Mouse (Mus musculus) embryonic facial prominence, embryonic 11.5 days (tissue): ENCODE data around the gene Tsga10. TPM values are rescaled to one million over a fixed set of nuclear protein-coding genes. Genes with fewer than 3 reads are reported as not detected.

Source experiments
- ATAC-seq: fragments of 200-750 bp; cut with Nextera tagmentation; replicated peaks from 2 replicates; pipeline ENCODE4 v1.8.0; 2017; ENCODE audit warnings: low read depth; ENCODE audit not compliant: insufficient number of reproducible peaks, low FRiP score, low TSS enrichment
- DNase-seq: peaks from one replicate; pipeline ENCODE4 v3.0.0-alpha.2; 2015; ENCODE audit warnings: low spot score
- H3K27ac ChIP-seq: fragments of 300-500 bp; sonication (generic); replicated peaks from 2 replicates; pipeline ENCODE4 v1.5.1; 2014; ENCODE audit warnings: mild to moderate bottlenecking, low read depth, low read length, control low read depth
- H3K27me3 ChIP-seq: fragments of 300-500 bp; sonication (generic); 2 replicates; pipeline ENCODE4 v1.6.1; 2014; ENCODE audit warnings: mild to moderate bottlenecking, low read length, moderate library complexity, mixed read lengths; ENCODE audit not compliant: control insufficient read depth, insufficient read depth
- H3K36me3 ChIP-seq: fragments of 300-500 bp; sonication (generic); replicated peaks from 2 replicates; pipeline ENCODE4 v1.6.1; 2014; ENCODE audit warnings: low read depth, mild to moderate bottlenecking, low read length, moderate library complexity, mixed read lengths; ENCODE audit not compliant: control insufficient read depth, insufficient read depth
- H3K4me1 ChIP-seq: fragments of 300-500 bp; sonication (generic); 2 replicates; pipeline ENCODE4 v1.6.1; 2014; ENCODE audit warnings: low read length, mixed read lengths; ENCODE audit not compliant: control insufficient read depth, insufficient read depth
- H3K4me2 ChIP-seq: fragments of 300-500 bp; sonication (generic); 2 replicates; pipeline ENCODE4 v1.6.1; 2014; ENCODE audit warnings: low read depth, mild to moderate bottlenecking, control low read depth, low read length, moderate library complexity
- H3K4me3 ChIP-seq: fragments of 300-500 bp; sonication (generic); 2 replicates; pipeline ENCODE4 v1.5.1; 2014; ENCODE audit warnings: low read depth, low read length, control low read depth
- H3K9ac ChIP-seq: fragments of 300-500 bp; sonication (generic); replicated peaks from 2 replicates; pipeline ENCODE4 v1.6.1; 2014; ENCODE audit warnings: mild to moderate bottlenecking, control low read depth, low read length
- H3K9me3 ChIP-seq: fragments of 300-500 bp; sonication (generic); replicated peaks from 2 replicates; pipeline ENCODE4 v1.6.1; 2016; ENCODE audit warnings: mild to moderate bottlenecking, low read length, inconsistent platforms, mixed read lengths; ENCODE audit not compliant: control insufficient read depth
- WGBS: fragments of 180-500 bp; shearing (Covaris S2); extraction: QIAGEN DNeasy Blood & Tissue Kit; methylation state at CpG from one replicate; pipeline ENCODE4 v1.1.7; 2014; 5-methylcytosine and 5-hydroxymethylcytosine counted together
- polyA plus RNA-seq: library from polyadenylated mRNA; unstranded; fragments of >200 nt; fragmentation: Nextera tagmentation; extraction: Ambion mirVana; gene quantifications from 2 replicates; pipeline ENCODE4 v1.2.1, GENCODE M21; 2014

The Tsga10 gene
- polyA plus RNA-seq: 7.0 and 8.8 TPM in 2 replicates

GRCm38 (mm10) chr1:37866286-37866685 lies at the start of gene Tsga10:
Gene Tsga10, minus strand, starts transcription at chr1:37866429.
- H3K4me2 ChIP-seq: peak within 1 kb of the TSS; percentile 71
- no peaks in the 10 kb centered on the region; the same call in 1 of the 2 replicates for H3K27me3 ChIP-seq
- H3K9ac ChIP-seq: peak within 1 kb of the TSS; percentile 67
- no peak for ATAC-seq
- H3K4me3 ChIP-seq: peak within 1 kb of the TSS; percentile 58
- DNase-seq: no peak
- H3K9me3 ChIP-seq: no peaks in the 10 kb centered on the region
- peak within 1 kb of the TSS; percentile 56; the same call in 1 of the 2 replicates for H3K27ac ChIP-seq
- 86% methylated on average over 6 of the region's 6 CpGs for whole genome bisulfite sequencing
- no peaks in the 10 kb centered on the region for H3K36me3 ChIP-seq
- no peaks in the 10 kb centered on the region for H3K4me1 ChIP-seq

- 80% methylated on average over 2 of the region's 2 CpGs for WGBS
- DNase-seq (no peak), ATAC-seq (no peak)
- no peaks in the 10 kb centered on the region for H3K36me3 ChIP-seq
- no peaks in the 10 kb centered on the region for H3K27me3 ChIP-seq
- no peaks in the 10 kb centered on the region for H3K4me1 ChIP-seq
- no peak overlapping the region for H3K9ac ChIP-seq
- no peak overlapping the region for H3K4me2 ChIP-seq
- no peak overlapping the region for H3K4me3 ChIP-seq
- H3K9me3 ChIP-seq: no peaks in the 10 kb centered on the region
- H3K27ac ChIP-seq: no peak overlapping the region
Observed at GRCm38 (mm10) chr1:37912751-37913150, 46.5 kb upstream of the Tsga10 start.

- H3K9ac ChIP-seq: no peak overlapping the region
- peaks cover under 1% of the 10 kb centered on the region for H3K36me3 ChIP-seq
- DNase-seq (peak; percentile 43), ATAC-seq (no peak)
- WGBS: 43% methylated on average over 6 of the region's 6 CpGs
- no peaks in the 10 kb centered on the region for H3K9me3 ChIP-seq
- no peak overlapping the region for H3K27ac ChIP-seq
- no peaks in the 10 kb centered on the region for H3K4me1 ChIP-seq
- no peak overlapping the region for H3K4me3 ChIP-seq
- H3K27me3 ChIP-seq: no peaks in the 10 kb centered on the region
- H3K4me2 ChIP-seq: no peak overlapping the region
Observed at GRCm38 (mm10) chr1:37903178-37903577, 36.9 kb upstream of the Tsga10 start.

GRCm38 (mm10) chr1:37900288-37900687 lies 34.1 kb upstream of the Tsga10 start:
- Histone ChIP-seq H3K4me2 (no peak overlapping the region), H3K4me1 (no peaks in the 10 kb centered on the region), H3K9me3 (no peaks in the 10 kb centered on the region), H3K9ac (no peak overlapping the region), H3K27ac (no peak overlapping the region), H3K27me3 (no peaks in the 10 kb centered on the region), H3K4me3 (no peak overlapping the region), H3K36me3 (peaks cover 5% of the 10 kb centered on the region)
- ATAC-seq (no peak), DNase-seq (no peak)
- 56% methylated on average over 6 of the region's 6 CpGs for WGBS

- no peaks in the 10 kb centered on the region for H3K4me1 ChIP-seq
- DNase-seq: no peak
- no peak overlapping the region for H3K27ac ChIP-seq
- no peak overlapping the region for H3K4me3 ChIP-seq
- no peak for ATAC-seq
- no peaks in the 10 kb centered on the region for H3K9me3 ChIP-seq
- H3K4me2 ChIP-seq: no peak overlapping the region
- no peak overlapping the region for H3K9ac ChIP-seq
- H3K27me3 ChIP-seq: no peaks in the 10 kb centered on the region
- peaks cover 5% of the 10 kb centered on the region for H3K36me3 ChIP-seq
- WGBS: 78% methylated on average over 4 of the region's 4 CpGs
Observed at GRCm38 (mm10) chr1:37899816-37900215, 33.6 kb upstream of the Tsga10 start.

- Histone ChIP-seq H3K4me1 (no peaks in the 10 kb centered on the region), H3K36me3 (peaks cover 5% of the 10 kb centered on the region), H3K9ac (no peak overlapping the region), H3K27me3 (no peaks in the 10 kb centered on the region), H3K27ac (no peak overlapping the region), H3K9me3 (no peaks in the 10 kb centered on the region), H3K4me3 (no peak overlapping the region), H3K4me2 (no peak overlapping the region)
- ATAC-seq: no peak
- DNase-seq: no peak
Observed at GRCm38 (mm10) chr1:37894606-37895005, 28.4 kb upstream of the Tsga10 start.

- 78% methylated on average over 3 of the region's 3 CpGs for WGBS
- no peaks in the 10 kb centered on the region for H3K4me1 ChIP-seq
- ATAC-seq: no peak
- H3K36me3 ChIP-seq: no peaks in the 10 kb centered on the region; the same call in 1 of the 2 replicates
- H3K27me3 ChIP-seq: no peaks in the 10 kb centered on the region
- H3K4me3 ChIP-seq: peak overlapping the region; percentile 66; the same call in 1 of the 2 replicates
- no peaks in the 10 kb centered on the region for H3K9me3 ChIP-seq
- DNase-seq: peak; percentile 32
- H3K27ac ChIP-seq: no peak overlapping the region
- H3K4me2 ChIP-seq: no peak overlapping the region
- H3K9ac ChIP-seq: no peak overlapping the region
Observed at GRCm38 (mm10) chr1:37891400-37891799, 25.2 kb upstream of the Tsga10 start.

- Histone ChIP-seq H3K27me3 (no peaks in the 10 kb centered on the region), H3K9ac (peak within 1 kb of the TSS; percentile 76), H3K9me3 (no peaks in the 10 kb centered on the region), H3K36me3 (no peaks in the 10 kb centered on the region; the same call in 1 of the 2 replicates), H3K4me1 (no peaks in the 10 kb centered on the region), H3K4me3 (peak within 1 kb of the TSS; percentile 66), H3K4me2 (peak within 1 kb of the TSS; percentile 63), H3K27ac (no peak within 1 kb of the TSS)
- under 1% methylated on average over 41 of the region's 41 CpGs for WGBS
- ATAC-seq (peak; percentile 86), DNase-seq (peak; percentile 92)
Observed at GRCm38 (mm10) chr1:37890025-37890652, 23.9 kb upstream of the Tsga10 start, which contains the start of the genes Mitd1 and Mrpl30. Gene Mitd1, minus strand, starts transcription at chr1:37890411. Gene Mrpl30, plus strand, starts transcription at chr1:37890477.
